8 mouse cellular contexts compared by ENCODE assay signal in genomic region chr11:62575297-62575658, GRCm38 (mm10). TPM values are rescaled to one million over a fixed set of nuclear protein-coding genes. Genes with fewer than 3 reads are reported as not detected.
DNase-seq lines count a peak whose midpoint lies in the region; ATAC-seq lines count a peak whose summit lies in the region.

No protein-coding gene starts in this region.

- H3K27ac ChIP-seq in brown adipose tissue, adult 24 weeks (replicated peaks; ENCODE audit: low read depth, low read length) = peak overlapping the region; percentile 33; the same call in 1 of the 2 replicates
- H3K27ac ChIP-seq in heart, embryonic 14.5 days (replicated peaks in 1 of 2; ENCODE audit: control insufficient read depth in 1 of 2, insufficient read depth in 1 of 2, low read depth in 2 of 2, low read length in 2 of 2) = no peak overlapping the region
- peak overlapping the region; percentile 81 for H3K27ac ChIP-seq in liver, embryonic 13.5 days
- H3K27ac ChIP-seq in stomach, embryonic 15.5 days = peak overlapping the region; percentile 48; the same call in 1 of the 2 replicates

- no peaks in the 10 kb centered on the region for H3K27me3 ChIP-seq in heart, embryonic 14.5 days (ENCODE audit: control insufficient read depth, insufficient read depth, low read length)
- H3K27me3 ChIP-seq in liver, embryonic 13.5 days = no peaks in the 10 kb centered on the region
- 0 out of 2 replicates have a peak, but pooled peaks cover 7% of the 10 kb centered on the region for H3K27me3 ChIP-seq in stomach, embryonic 15.5 days (replicated peaks)

- no peaks in the 10 kb centered on the region for H3K9me3 ChIP-seq in heart, embryonic 14.5 days (ENCODE audit: control insufficient read depth, low read length)
- H3K9me3 ChIP-seq in liver, embryonic 13.5 days (replicated peaks) = no peaks in the 10 kb centered on the region
- H3K9me3 ChIP-seq in stomach, embryonic 15.5 days = no peaks in the 10 kb centered on the region

- under 1% methylated on average over 9 of the region's 9 CpGs for WGBS in heart, embryonic 14.5 days
- WGBS in liver, embryonic 13.5 days (ENCODE audit: insufficient replicate concordance) = under 1% methylated on average over 9 of the region's 9 CpGs
- WGBS in stomach, embryonic 15.5 days = 2% methylated on average over 9 of the region's 9 CpGs

- H3K9ac ChIP-seq in heart, embryonic 14.5 days (ENCODE audit: low read length) = peak overlapping the region; percentile 71
- peak overlapping the region; percentile 75 for H3K9ac ChIP-seq in liver, embryonic 13.5 days
- peak overlapping the region; percentile 29 for H3K9ac ChIP-seq in stomach, embryonic 15.5 days

- H3K4me1 ChIP-seq in brown adipose tissue, adult 24 weeks (ENCODE audit: control insufficient read depth, insufficient read depth, insufficient read length, low read length) = no peaks in the 10 kb centered on the region
- peaks cover 5 to 6% of the 10 kb centered on the region in 2 experiments; a peak in 2 of 4 replicates for H3K4me1 ChIP-seq in heart, embryonic 14.5 days (ENCODE audit: control insufficient read depth in 2 of 2, insufficient read depth in 2 of 2, low read length in 2 of 2)
- H3K4me1 ChIP-seq in liver, embryonic 13.5 days (replicated peaks) = peaks cover 55% of the 10 kb centered on the region
- peaks cover 9% of the 10 kb centered on the region; the same call in 1 of the 2 replicates for H3K4me1 ChIP-seq in stomach, embryonic 15.5 days

- H3K4me2 ChIP-seq in heart, embryonic 14.5 days (ENCODE audit: low read length) = peak overlapping the region; percentile 99
- H3K4me2 ChIP-seq in liver, embryonic 13.5 days = peak overlapping the region; percentile 99
- H3K4me2 ChIP-seq in stomach, embryonic 15.5 days = peak overlapping the region; percentile 98

- H3K4me3 ChIP-seq in brown adipose tissue, adult 24 weeks (ENCODE audit: insufficient read depth, low read depth, low read length) = peak overlapping the region; percentile 56
- peak overlapping the region; percentile 45 to 60 for H3K4me3 ChIP-seq in heart, embryonic 14.5 days (ENCODE audit: control insufficient read depth in 1 of 2, insufficient read depth in 1 of 2, low read depth in 1 of 2, low read length in 2 of 2)
- peak overlapping the region; percentile 69 for H3K4me3 ChIP-seq in liver, embryonic 13.5 days (replicated peaks)
- H3K4me3 ChIP-seq in stomach, embryonic 15.5 days (replicated peaks) = peak overlapping the region; percentile 50

- peak; percentile 89 for DNase-seq in CD4-positive, CD25-positive, alpha-beta regulatory T cell, adult 2 months (ENCODE audit: low read depth, low spot score)
- DNase-seq in kidney, postnatal 14 days = peak; percentile 89
- peak; percentile 74 for DNase-seq in liver, embryonic 13.5 days
- peak; percentile 93 for DNase-seq in neural tube, embryonic 10.5 days (ENCODE audit: extremely low spot score, low spot score)

- ATAC-seq in erythroid progenitor cell, adult 5-6 weeks (replicated peaks; ENCODE audit: low FRiP score, poor library complexity, severe bottlenecking) = peak; percentile 83
- ATAC-seq in heart, embryonic 14.5 days (ENCODE audit: insufficient number of reproducible peaks, insufficient read depth, low FRiP score, low read depth) = peak; percentile 46
- peak; percentile 66 for ATAC-seq in liver, embryonic 13.5 days (ENCODE audit: low read depth)
- ATAC-seq in stomach, embryonic 15.5 days (ENCODE audit: insufficient read depth, low FRiP score, low read depth) = peak; percentile 65

- H3K36me3 ChIP-seq in heart, embryonic 14.5 days (ENCODE audit: control insufficient read depth, insufficient read depth, low read length) = no peaks in the 10 kb centered on the region
- H3K36me3 ChIP-seq in liver, embryonic 13.5 days = no peaks in the 10 kb centered on the region
- no peaks in the 10 kb centered on the region for H3K36me3 ChIP-seq in stomach, embryonic 15.5 days

RNA-seq across cellular contexts. Expression of gene Trpv2, which starts 1.0 kb away (rescaled TPM):
- 1.0 and 2.5 TPM in 2 replicates for polyA plus RNA-seq in brown adipose tissue, adult 24 weeks (2012; ENCODE audit: insufficient read depth, insufficient read length, missing spikeins)
- 7.6 and 18.9 TPM in 2 replicates for total RNA-seq in erythroid progenitor cell, adult 5-6 weeks (2015; ENCODE audit: low replicate concordance)
- 7.0 and 7.8 TPM in 2 replicates for total RNA-seq in erythroid progenitor cell, adult 5-6 weeks (2017; ENCODE audit: low replicate concordance)
- polyA plus RNA-seq in heart, embryonic 14.5 days (2014; fragmentation: Nextera tagmentation; extraction: Ambion mirVana) = 3.7 and 4.2 TPM in 2 replicates
- 6.6 and 7.2 TPM in 2 replicates for polyA plus RNA-seq in liver, embryonic 13.5 days (2015; fragmentation: Nextera tagmentation; extraction: Ambion mirVana)
- polyA plus RNA-seq in stomach, embryonic 15.5 days (2015; fragmentation: Nextera tagmentation; extraction: Ambion mirVana) = 13.4 and 14.6 TPM in 2 replicates

RNA-seq across cellular contexts. Expression of gene Ubb, which starts 24.3 kb away (rescaled TPM):
- 359 and 432 TPM in 2 replicates for polyA plus RNA-seq in brown adipose tissue, adult 24 weeks (2012; ENCODE audit: insufficient read depth, insufficient read length, missing spikeins)
- total RNA-seq in erythroid progenitor cell, adult 5-6 weeks (2015; ENCODE audit: low replicate concordance) = 699 and 746 TPM in 2 replicates
- 465 and 536 TPM in 2 replicates for total RNA-seq in erythroid progenitor cell, adult 5-6 weeks (2017; ENCODE audit: low replicate concordance)
- 2,716 and 2,876 TPM in 2 replicates for polyA plus RNA-seq in heart, embryonic 14.5 days (2014; fragmentation: Nextera tagmentation; extraction: Ambion mirVana)
- 1,519 and 1,558 TPM in 2 replicates for polyA plus RNA-seq in liver, embryonic 13.5 days (2015; fragmentation: Nextera tagmentation; extraction: Ambion mirVana)
- polyA plus RNA-seq in stomach, embryonic 15.5 days (2015; fragmentation: Nextera tagmentation; extraction: Ambion mirVana) = 2,363 and 2,756 TPM in 2 replicates

RNA-seq across cellular contexts. Expression of gene Cenpv, which starts 36.2 kb away (rescaled TPM):
- polyA plus RNA-seq in brown adipose tissue, adult 24 weeks (2012; ENCODE audit: insufficient read depth, insufficient read length, missing spikeins) = 41.7 and 45.2 TPM in 2 replicates
- total RNA-seq in erythroid progenitor cell, adult 5-6 weeks (2015; ENCODE audit: low replicate concordance) = 12.6 and 55.9 TPM in 2 replicates
- total RNA-seq in erythroid progenitor cell, adult 5-6 weeks (2017; ENCODE audit: low replicate concordance) = 18.4 and 28.8 TPM in 2 replicates
- 29.8 and 37.7 TPM in 2 replicates for polyA plus RNA-seq in heart, embryonic 14.5 days (2014; fragmentation: Nextera tagmentation; extraction: Ambion mirVana)
- polyA plus RNA-seq in liver, embryonic 13.5 days (2015; fragmentation: Nextera tagmentation; extraction: Ambion mirVana) = 17.8 and 19.6 TPM in 2 replicates
- 29.0 and 30.3 TPM in 2 replicates for polyA plus RNA-seq in stomach, embryonic 15.5 days (2015; fragmentation: Nextera tagmentation; extraction: Ambion mirVana)

Comparison
In these comparisons a context has a peak if more than half of its experiments do, and no peak if none do; other contexts are left out.
1. H3K27ac ChIP-seq: peak in brown adipose tissue, adult 24 weeks (single experiment), liver, embryonic 13.5 days (single experiment) and stomach, embryonic 15.5 days (single experiment); none in heart, embryonic 14.5 days (0 of 2).
2. Peak in every context shown above with its lines, with median percentiles within 50 percentile points of each other: DNase-seq, H3K4me3 ChIP-seq, ATAC-seq, H3K4me2 ChIP-seq and H3K9ac ChIP-seq.